8 mouse cellular contexts compared by ENCODE assay signal in the genomic region with DNA sequence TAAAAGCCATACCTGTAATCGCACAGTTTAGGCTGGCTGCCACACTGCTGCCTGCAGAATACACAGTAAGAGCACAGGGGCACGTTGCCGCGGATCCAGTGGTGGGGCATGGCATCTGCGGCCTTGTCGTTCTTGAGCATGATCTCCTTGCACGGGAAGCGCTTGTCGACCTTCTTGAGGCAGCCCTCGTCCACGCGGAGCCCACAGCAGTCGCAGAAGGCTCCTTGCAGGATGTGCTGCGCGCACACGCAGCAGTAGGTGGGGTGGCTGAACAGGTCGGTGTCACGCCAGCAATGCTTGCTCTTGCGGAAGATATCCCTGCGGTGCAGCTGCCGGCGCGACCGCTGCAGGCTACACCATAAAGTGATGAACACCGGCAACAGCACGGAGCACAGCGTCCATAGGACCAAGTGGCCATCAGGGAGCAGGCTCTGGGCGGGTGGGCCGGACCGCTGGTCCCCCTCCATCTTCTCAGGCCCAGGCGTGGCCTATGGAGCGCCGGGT. TPM values are rescaled to one million over a fixed set of nuclear protein-coding genes. Genes with fewer than 3 reads are reported as not detected.
DNase-seq lines count a peak whose midpoint lies in the region; ATAC-seq and TF ChIP-seq lines count a peak whose summit lies in the region.

No protein-coding gene starts in this region.

- TF ChIP-seq CTCF in lung, postnatal 0 days (IDR thresholded peaks at IDR 0.05), result no peak; the same call in 1 of the 2 replicates

- peak; percentile 81 for ATAC-seq in intestine, embryonic 14.5 days (replicated peaks; ENCODE audit: low FRiP score, low TSS enrichment, low read depth)
- peak; percentile 48; the same call in 1 of the 2 replicates for ATAC-seq in lung, postnatal 0 days

- peaks cover 19% of the 10 kb centered on the region for H3K36me3 ChIP-seq in forebrain, embryonic 10.5 days (replicated peaks)
- H3K36me3 ChIP-seq in intestine, embryonic 14.5 days (ENCODE audit: control insufficient read depth, insufficient read depth, low read length), result peaks cover 4% of the 10 kb centered on the region; the same call in 1 of the 2 replicates
- no peaks in the 10 kb centered on the region for H3K36me3 ChIP-seq in lung, postnatal 0 days (ENCODE audit: insufficient read depth, low read length)

- peak; percentile 26 for DNase-seq in kidney, adult 9 months
- no peak for DNase-seq in kidney, postnatal 14 days
- DNase-seq in MEL-GATA-1-ER (ENCODE audit: extremely low read depth, low read depth), result peak; percentile 28
- DNase-seq in forebrain, embryonic 10.5 days (ENCODE audit: extremely low spot score, low spot score), result peak; percentile 62
- no peak for DNase-seq in intestine, embryonic 14.5 days (ENCODE audit: low spot score)
- DNase-seq in lung, postnatal 0 days (ENCODE audit: low spot score), result no peak
- DNase-seq in right cerebral cortex, postnatal 10 days (ENCODE audit: low spot score in 2 of 2), result peak; percentile 55 to 61
- DNase-seq in ovary, postnatal 10 days (ENCODE audit: low spot score), result no peak

- H3K4me2 ChIP-seq in intestine, embryonic 14.5 days (ENCODE audit: low read length), result peak overlapping the region; percentile 64
- peak overlapping the region; percentile 97 for H3K4me2 ChIP-seq in lung, postnatal 0 days (replicated peaks; ENCODE audit: low read depth, low read length)

- H3K4me1 ChIP-seq in forebrain, embryonic 10.5 days, result peaks cover 28% of the 10 kb centered on the region
- peaks cover 19% of the 10 kb centered on the region for H3K4me1 ChIP-seq in intestine, embryonic 14.5 days (replicated peaks; ENCODE audit: control insufficient read depth, insufficient read depth, low read length)
- H3K4me1 ChIP-seq in lung, postnatal 0 days (ENCODE audit: insufficient read depth, low read depth, low read length), result peaks cover 11% of the 10 kb centered on the region

- H3K9ac ChIP-seq in intestine, embryonic 14.5 days (ENCODE audit: low read length), result peak overlapping the region; percentile 71
- peak overlapping the region; percentile 60 for H3K9ac ChIP-seq in lung, postnatal 0 days (replicated peaks; ENCODE audit: low read depth)

- peak overlapping the region; percentile 88 for H3K27ac ChIP-seq in forebrain, embryonic 10.5 days
- H3K27ac ChIP-seq in intestine, embryonic 14.5 days (ENCODE audit: low read depth), result peak overlapping the region; percentile 54; the same call in 1 of the 2 replicates
- H3K27ac ChIP-seq in lung, postnatal 0 days (ENCODE audit: low read length), result peak overlapping the region; percentile 68

- H3K4me3 ChIP-seq in forebrain, embryonic 10.5 days, result peak overlapping the region; percentile 83
- H3K4me3 ChIP-seq in intestine, embryonic 14.5 days (ENCODE audit: low read depth, low read length), result peak overlapping the region; percentile 85
- peak overlapping the region; percentile 75 for H3K4me3 ChIP-seq in lung, postnatal 0 days (ENCODE audit: low read depth, low read length)

- no peaks in the 10 kb centered on the region for H3K27me3 ChIP-seq in forebrain, embryonic 10.5 days (ENCODE audit: poor library complexity, severe bottlenecking)
- no peaks in the 10 kb centered on the region for H3K27me3 ChIP-seq in intestine, embryonic 14.5 days (replicated peaks; ENCODE audit: control insufficient read depth, insufficient read depth, low read length)
- no peaks in the 10 kb centered on the region for H3K27me3 ChIP-seq in lung, postnatal 0 days (replicated peaks; ENCODE audit: insufficient read depth, low read length)

- under 1% methylated on average over 33 of the region's 33 CpGs for WGBS in forebrain, embryonic 10.5 days
- WGBS in intestine, embryonic 14.5 days, result under 1% methylated on average over 32 of the region's 33 CpGs
- under 1% methylated on average over 32 of the region's 33 CpGs for WGBS in lung, postnatal 0 days

- no peak for TF ChIP-seq EP300 in lung, postnatal 0 days (IDR thresholded peaks at IDR 0.05)

- no peaks in the 10 kb centered on the region for H3K9me3 ChIP-seq in forebrain, embryonic 10.5 days
- no peaks in the 10 kb centered on the region for H3K9me3 ChIP-seq in intestine, embryonic 14.5 days (ENCODE audit: control insufficient read depth, low read length)
- H3K9me3 ChIP-seq in lung, postnatal 0 days (ENCODE audit: low read length), result no peaks in the 10 kb centered on the region

RNA-seq across cellular contexts. Expression of a gene that starts 6.7 kb away (rescaled TPM):
- 4.3 and 4.8 TPM in 2 replicates for polyA plus RNA-seq in forebrain, embryonic 10.5 days (2016; fragmentation: Nextera tagmentation; extraction: Ambion mirVana)
- polyA plus RNA-seq in intestine, embryonic 14.5 days (2014; fragmentation: Nextera tagmentation; extraction: Ambion mirVana), result 4.3 and 5.1 TPM in 2 replicates
- polyA plus RNA-seq in lung, postnatal 0 days (2015; fragmentation: Nextera tagmentation; extraction: Ambion mirVana), result 3.4 and 3.6 TPM in 2 replicates

RNA-seq across cellular contexts. Expression of a gene that starts 13.7 kb away (rescaled TPM):
- polyA plus RNA-seq in forebrain, embryonic 10.5 days (2016; fragmentation: Nextera tagmentation; extraction: Ambion mirVana), result not detected in 2 replicates
- 0.59 and 1.1 TPM in 2 replicates for polyA plus RNA-seq in intestine, embryonic 14.5 days (2014; fragmentation: Nextera tagmentation; extraction: Ambion mirVana)
- 0.25 and 0.27 TPM in 2 replicates for polyA plus RNA-seq in lung, postnatal 0 days (2015; fragmentation: Nextera tagmentation; extraction: Ambion mirVana)

Comparison
In these comparisons a context has a peak if more than half of its experiments do, and no peak if none do; other contexts are left out.
1. DNase-seq: peak in kidney, adult 9 months (single experiment), MEL-GATA-1-ER (single experiment), forebrain, embryonic 10.5 days (single experiment) and right cerebral cortex, postnatal 10 days (2 of 2); none in kidney, postnatal 14 days (single experiment), intestine, embryonic 14.5 days (single experiment), lung, postnatal 0 days (single experiment) and ovary, postnatal 10 days (single experiment).
2. Peak in every context shown above with its lines, with median percentiles within 50 percentile points of each other: H3K27ac ChIP-seq and H3K4me3 ChIP-seq.